Mouse (Mus musculus) midbrain, postnatal 0 days (tissue): Measurements from ENCODE around the gene Myo1a. TPM values are rescaled to one million over a fixed set of nuclear protein-coding genes. Genes with fewer than 3 reads are reported as not detected.

ENCODE experiments used
- ATAC-seq: fragments of 200-750 bp; cut with Nextera tagmentation; 2 replicates; pipeline ENCODE4 v1.8.0; 2017; ENCODE audit warnings: moderate number of reproducible peaks, mild to moderate bottlenecking, moderate TSS enrichment, moderate library complexity; ENCODE audit not compliant: low FRiP score
- DNase-seq: peaks from one replicate; pipeline ENCODE4 v3.0.0-alpha.2; 2015; ENCODE audit warnings: low spot score
- H3K27ac ChIP-seq: fragments of 300-500 bp; sonication (generic); 2 replicates; pipeline ENCODE4 v1.5.1; 2014; ENCODE audit warnings: low read depth, mild to moderate bottlenecking, low read length, mixed read lengths
- H3K27me3 ChIP-seq: fragments of 300-500 bp; sonication (generic); 2 replicates; pipeline ENCODE4 v1.6.1; 2014; ENCODE audit warnings: low read length, control low read depth, mixed read lengths; ENCODE audit not compliant: insufficient read depth
- H3K36me3 ChIP-seq: fragments of 300-500 bp; sonication (generic); 2 replicates; pipeline ENCODE4 v1.6.1; 2014; ENCODE audit warnings: low read length, control low read depth, mixed read lengths; ENCODE audit not compliant: insufficient read depth
- H3K4me1 ChIP-seq: fragments of 300-500 bp; sonication (generic); 2 replicates; pipeline ENCODE4 v1.6.1; 2014; ENCODE audit warnings: mild to moderate bottlenecking, control low read depth, antibody characterized with exemption, low read length, mixed read lengths; ENCODE audit not compliant: insufficient read depth
- H3K4me2 ChIP-seq: fragments of 300-500 bp; sonication (generic); 2 replicates; pipeline ENCODE4 v1.6.1; 2014; ENCODE audit warnings: low read depth, mild to moderate bottlenecking, low read length, mixed read lengths; ENCODE audit not compliant: poor library complexity, severe bottlenecking
- H3K4me3 ChIP-seq: fragments of 300-500 bp; sonication (generic); 2 replicates; pipeline ENCODE4 v1.5.1; 2014; ENCODE audit warnings: low read depth, mild to moderate bottlenecking, low read length, moderate library complexity
- H3K9ac ChIP-seq: fragments of 300-500 bp; sonication (generic); replicated peaks from 2 replicates; pipeline ENCODE4 v1.6.1; 2014; ENCODE audit warnings: mild to moderate bottlenecking, low read length, moderate library complexity, mixed read lengths; ENCODE audit not compliant: poor library complexity, severe bottlenecking
- H3K9me3 ChIP-seq: fragments of 300-500 bp; sonication (generic); 2 replicates; pipeline ENCODE4 v1.6.1; 2016; ENCODE audit warnings: low read length, control low read depth
- CTCF ChIP-seq: IDR thresholded peaks from 2 replicates; pipeline ENCODE4 v1.5.1; 2016; ENCODE audit warnings: antibody characterized with exemption, mild to moderate bottlenecking
- WGBS: fragments of 180-500 bp; shearing (Covaris S2); extraction: QIAGEN DNeasy Blood & Tissue Kit; methylation state at CpG from one replicate; pipeline ENCODE4 v1.1.7; 2014; 5-methylcytosine and 5-hydroxymethylcytosine counted together
- polyA plus RNA-seq: library from polyadenylated mRNA; unstranded; fragments of >200 nt; fragmentation: Nextera tagmentation; extraction: Ambion mirVana; gene quantifications from 2 replicates; pipeline ENCODE4 v1.2.1, GENCODE M21; 2015
- total RNA-seq: library from RNA; depleted of rRNA; stranded (reverse); fragments of >200 nt; gene quantifications from 2 replicates; pipeline ENCODE4 v1.2.3, GENCODE M21; 2014

The Myo1a gene
- total and polyA plus RNA-seq, 2 experiments from 2014 or later: 0.15 to 0.77 TPM

GRCm38 (mm10) chr10:127728437-127728836, 23.5 kb downstream of the Myo1a start:
- no peak for TF ChIP-seq CTCF
- Histone ChIP-seq H3K4me1 (no peaks in the 10 kb centered on the region), H3K27me3 (peaks cover 8% of the 10 kb centered on the region; the same call in 1 of the 2 replicates), H3K9ac (no peak overlapping the region), H3K27ac (no peak overlapping the region), H3K4me3 (no peak overlapping the region), H3K4me2 (no peak overlapping the region), H3K36me3 (no peaks in the 10 kb centered on the region), H3K9me3 (no peaks in the 10 kb centered on the region)
- peak; percentile 66 for DNase-seq
- WGBS: 72% methylated on average over 8 of the region's 8 CpGs
- ATAC-seq: no peak; the same call in 1 of the 2 replicates

GRCm38 (mm10) chr10:127730285-127730932, 25.4 kb downstream of the Myo1a start:
- H3K4me2 ChIP-seq: no peak overlapping the region
- H3K9me3 ChIP-seq: no peaks in the 10 kb centered on the region
- no peak overlapping the region for H3K9ac ChIP-seq
- DNase-seq (no peak), ATAC-seq (no peak)
- no peak for TF ChIP-seq CTCF
- H3K4me1 ChIP-seq: no peaks in the 10 kb centered on the region
- 44% methylated on average over 11 of the region's 11 CpGs for WGBS
- peaks cover 8% of the 10 kb centered on the region; the same call in 1 of the 2 replicates for H3K27me3 ChIP-seq
- H3K36me3 ChIP-seq: no peaks in the 10 kb centered on the region
- no peak overlapping the region for H3K4me3 ChIP-seq
- H3K27ac ChIP-seq: no peak overlapping the region

- H3K27me3 ChIP-seq: peaks cover 4% of the 10 kb centered on the region; the same call in 1 of the 2 replicates
- H3K4me1 ChIP-seq: no peaks in the 10 kb centered on the region
- no peak overlapping the region for H3K27ac ChIP-seq
- 11% methylated on average over 9 of the region's 9 CpGs for WGBS
- no peaks in the 10 kb centered on the region for H3K9me3 ChIP-seq
- ATAC-seq: no peak
- no peak for TF ChIP-seq CTCF
- no peak overlapping the region for H3K4me3 ChIP-seq
- H3K9ac ChIP-seq: no peak overlapping the region
- no peaks in the 10 kb centered on the region for H3K36me3 ChIP-seq
- H3K4me2 ChIP-seq: no peak overlapping the region
- DNase-seq: peak; percentile 31
These were observed 26.0 kb downstream of the Myo1a start for GRCm38 (mm10) chr10:127730933-127731310.

DNA sequence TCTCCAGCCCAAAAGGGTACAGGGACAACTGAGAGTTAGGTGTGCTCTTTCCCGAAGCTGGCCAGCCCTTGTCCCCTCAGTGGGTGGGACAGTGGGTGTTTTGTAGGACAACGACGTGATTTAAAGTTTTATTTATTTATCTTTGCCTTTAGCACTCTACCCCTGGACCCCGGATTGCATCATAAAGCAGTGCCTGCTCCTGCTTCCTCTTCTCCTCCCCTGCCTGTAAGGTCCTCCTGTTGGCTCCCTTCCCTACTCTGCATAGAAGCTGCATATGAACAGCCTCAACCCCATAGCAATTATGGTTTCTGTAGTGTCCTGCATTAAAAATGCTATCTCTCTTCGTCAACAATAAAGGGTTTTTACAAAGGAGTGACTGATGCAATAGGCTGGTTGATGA, 26.4 kb downstream of the Myo1a start:
- Histone ChIP-seq H3K9ac (no peak overlapping the region), H3K27me3 (peaks cover 4% of the 10 kb centered on the region; the same call in 1 of the 2 replicates), H3K4me1 (no peaks in the 10 kb centered on the region), H3K9me3 (no peaks in the 10 kb centered on the region), H3K4me3 (no peak overlapping the region), H3K27ac (no peak overlapping the region), H3K36me3 (no peaks in the 10 kb centered on the region), H3K4me2 (no peak overlapping the region)
- DNase-seq (no peak), ATAC-seq (no peak)
- WGBS: 43% methylated on average over 5 of the region's 5 CpGs
- no peak for TF ChIP-seq CTCF

DNA sequence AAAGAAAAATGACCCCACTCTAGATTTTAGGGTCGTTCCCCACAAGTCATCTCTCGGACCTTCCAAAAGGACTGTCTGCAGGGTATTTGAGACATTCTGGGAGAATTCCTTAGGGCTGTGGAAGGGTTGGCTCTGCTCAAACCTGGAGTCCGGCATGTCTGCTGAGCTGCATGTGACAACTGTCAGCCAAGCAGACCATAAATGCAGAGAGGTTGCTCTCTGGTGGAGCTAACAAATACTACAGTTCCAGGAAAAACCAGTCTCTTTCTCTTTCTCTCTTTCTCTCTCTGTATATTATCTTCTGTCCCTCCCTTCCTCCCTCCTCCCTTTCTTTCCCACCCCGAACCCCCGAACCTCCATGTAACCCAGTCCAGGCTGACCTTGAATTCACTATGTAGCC, 29.5 kb downstream of the Myo1a start:
- Histone ChIP-seq H3K36me3 (no peaks in the 10 kb centered on the region), H3K9ac (no peak overlapping the region), H3K9me3 (no peaks in the 10 kb centered on the region), H3K27me3 (no peaks in the 10 kb centered on the region), H3K4me1 (no peaks in the 10 kb centered on the region), H3K4me2 (no peak overlapping the region), H3K4me3 (no peak overlapping the region), H3K27ac (no peak overlapping the region)
- DNase-seq (peak; percentile 76), ATAC-seq (no peak)
- 49% methylated on average over 5 of the region's 5 CpGs for WGBS
- TF ChIP-seq CTCF: peak; percentile 82

DNA sequence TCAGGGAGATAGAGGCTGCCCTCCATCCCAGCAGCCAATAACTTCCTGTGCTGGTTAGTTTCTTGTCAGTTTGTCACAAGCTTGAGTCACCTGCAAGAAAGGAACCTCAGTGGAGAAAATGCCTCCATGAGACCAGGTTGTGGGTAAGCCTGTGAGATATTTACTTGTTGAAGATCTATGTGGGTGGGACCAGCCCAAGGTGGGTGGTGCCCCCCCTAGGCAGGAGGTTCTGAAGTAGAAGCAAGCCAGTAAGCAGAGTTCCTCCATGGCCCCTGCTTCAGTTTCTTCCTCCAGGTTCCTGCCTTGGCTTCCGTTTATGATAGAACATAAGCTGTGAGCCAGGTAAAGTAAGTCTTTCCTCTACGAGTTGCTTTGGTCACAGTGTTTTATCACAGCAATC, 31.3 kb downstream of the Myo1a start:
- Histone ChIP-seq H3K4me1 (no peaks in the 10 kb centered on the region; the same call in 1 of the 2 replicates), H3K27me3 (no peaks in the 10 kb centered on the region), H3K4me2 (no peak overlapping the region), H3K4me3 (no peak overlapping the region), H3K9me3 (no peaks in the 10 kb centered on the region), H3K9ac (no peak overlapping the region), H3K36me3 (peaks cover under 1% of the 10 kb centered on the region; the same call in 1 of the 2 replicates), H3K27ac (no peak overlapping the region)
- no peak for TF ChIP-seq CTCF
- DNase-seq: no peak
- no peak for ATAC-seq
- WGBS: 88% methylated on average over 2 of the region's 2 CpGs
